Mouse (Mus musculus): Measurements from ENCODE around the gene Mettl17. TPM values are rescaled to one million over a fixed set of nuclear protein-coding genes. Genes with fewer than 3 reads are reported as not detected.
A peak's percentile ranks its signal among the peaks of the same experiment; 100 is the strongest.
"Not testable (repeated sequence)": the region's sequence is repeated elsewhere in the genome, so short reads cannot be mapped to it uniquely, and the experiment has no call there.

The Mettl17 gene
- total RNA-seq (2015; ENCODE audit: low replicate concordance) (3.1 TPM in 1 of 2 replicates, not detected in the other), total RNA-seq (2017; ENCODE audit: low replicate concordance) (2.5 and 4.2 TPM in 2 replicates)

GRCm38 (mm10) chr14:51884598-51885331 is at the start of gene Mettl17:
Gene Mettl17 (plus strand): TSS chr14:51884842.
- ATAC-seq (replicated peaks; ENCODE audit: low FRiP score, poor library complexity, severe bottlenecking), result peak; percentile 99

- not testable (repeated sequence) for ATAC-seq (replicated peaks; ENCODE audit: low FRiP score, poor library complexity, severe bottlenecking)
These were observed 46.2 kb upstream of the Mettl17 start for GRCm38 (mm10) chr14:51838480-51838879.

- ATAC-seq (replicated peaks; ENCODE audit: low FRiP score, poor library complexity, severe bottlenecking), result no peak
These were observed 42.4 kb upstream of the Mettl17 start for GRCm38 (mm10) chr14:51842250-51842649.

GRCm38 (mm10) chr14:51842781-51843180 is 41.9 kb upstream of the Mettl17 start:
- ATAC-seq (replicated peaks; ENCODE audit: low FRiP score, poor library complexity, severe bottlenecking), result no peak

- ATAC-seq (replicated peaks; ENCODE audit: low FRiP score, poor library complexity, severe bottlenecking), result no peak
These were observed 40.8 kb upstream of the Mettl17 start for GRCm38 (mm10) chr14:51843882-51844281.

- no peak for ATAC-seq (replicated peaks; ENCODE audit: low FRiP score, poor library complexity, severe bottlenecking)
These were observed 38.1 kb upstream of the Mettl17 start for GRCm38 (mm10) chr14:51846566-51846965.

- ATAC-seq (replicated peaks; ENCODE audit: low FRiP score, poor library complexity, severe bottlenecking), result not testable (repeated sequence)
These were observed 33.6 kb upstream of the Mettl17 start for GRCm38 (mm10) chr14:51851006-51851405.

GRCm38 (mm10) chr14:51853399-51853798 is 31.2 kb upstream of the Mettl17 start, which contains the start of gene Ear6:
Gene Ear6 (plus strand): TSS chr14:51853699.
- no peak for ATAC-seq (replicated peaks; ENCODE audit: low FRiP score, poor library complexity, severe bottlenecking)

- ATAC-seq (replicated peaks; ENCODE audit: low FRiP score, poor library complexity, severe bottlenecking), result not testable (repeated sequence)
These were observed 29.4 kb upstream of the Mettl17 start for GRCm38 (mm10) chr14:51855280-51855679.

GRCm38 (mm10) chr14:51863603-51864002 is 21.0 kb upstream of the Mettl17 start:
- not testable (repeated sequence) for ATAC-seq (replicated peaks; ENCODE audit: low FRiP score, poor library complexity, severe bottlenecking)

- no peak for ATAC-seq (replicated peaks; ENCODE audit: low FRiP score, poor library complexity, severe bottlenecking)
These were observed 13.9 kb upstream of the Mettl17 start for GRCm38 (mm10) chr14:51870756-51871155.

GRCm38 (mm10) chr14:51871741-51872140 is 12.9 kb upstream of the Mettl17 start:
- ATAC-seq (replicated peaks; ENCODE audit: low FRiP score, poor library complexity, severe bottlenecking), result no peak

- no peak for ATAC-seq (replicated peaks; ENCODE audit: low FRiP score, poor library complexity, severe bottlenecking)
These were observed 7.1 kb upstream of the Mettl17 start for GRCm38 (mm10) chr14:51877517-51877916.

- ATAC-seq (replicated peaks; ENCODE audit: low FRiP score, poor library complexity, severe bottlenecking), result no peak; the same call in 1 of the 2 replicates
These were observed 1.1 kb upstream of the Mettl17 start for GRCm38 (mm10) chr14:51883527-51884030.

GRCm38 (mm10) chr14:51884031-51884544 is 554 bp upstream of the Mettl17 start:
- ATAC-seq (replicated peaks; ENCODE audit: low FRiP score, poor library complexity, severe bottlenecking), result no peak

GRCm38 (mm10) chr14:51886051-51886450 is 1.4 kb downstream of the Mettl17 start:
- no peak for ATAC-seq (replicated peaks; ENCODE audit: low FRiP score, poor library complexity, severe bottlenecking)

- no peak for ATAC-seq (replicated peaks; ENCODE audit: low FRiP score, poor library complexity, severe bottlenecking)
These were observed 5.2 kb downstream of the Mettl17 start for GRCm38 (mm10) chr14:51889833-51890232.

GRCm38 (mm10) chr14:51892191-51892939 is 7.7 kb downstream of the Mettl17 start, which contains the start of gene Slc39a2:
Gene Slc39a2 (plus strand): TSS chr14:51892889.
- ATAC-seq (replicated peaks; ENCODE audit: low FRiP score, poor library complexity, severe bottlenecking), result no peak

GRCm38 (mm10) chr14:51893094-51893794 is 8.6 kb downstream of the Mettl17 start:
- no peak for ATAC-seq (replicated peaks; ENCODE audit: low FRiP score, poor library complexity, severe bottlenecking)

GRCm38 (mm10) chr14:51893809-51894208 is 9.2 kb downstream of the Mettl17 start:
- peak; percentile 38; the same call in 1 of the 2 replicates for ATAC-seq (replicated peaks; ENCODE audit: low FRiP score, poor library complexity, severe bottlenecking)
